Mouse (Mus musculus) midbrain, embryonic 13.5 days (tissue): ENCODE measurements around the gene Slc13a4. TPM values are rescaled to one million over a fixed set of nuclear protein-coding genes. Genes with fewer than 3 reads are reported as not detected.

Source experiments
- ATAC-seq: fragments of 200-750 bp; cut with Nextera tagmentation; 2 replicates; pipeline ENCODE4 v1.8.0; 2017; ENCODE audit warnings: mild to moderate bottlenecking, moderate TSS enrichment, moderate library complexity
- H3K27ac ChIP-seq: fragments of 300-500 bp; sonication (generic); 2 replicates; pipeline ENCODE4 v1.5.1; 2015; ENCODE audit warnings: inconsistent platforms, mild to moderate bottlenecking, moderate library complexity
- H3K27me3 ChIP-seq: fragments of 300-500 bp; sonication (generic); 2 replicates; pipeline ENCODE4 v1.6.1; 2015; ENCODE audit warnings: mild to moderate bottlenecking, inconsistent platforms
- H3K36me3 ChIP-seq: fragments of 300-500 bp; sonication (generic); 2 replicates; pipeline ENCODE4 v1.6.1; 2015; ENCODE audit warnings: mild to moderate bottlenecking, inconsistent platforms
- H3K4me1 ChIP-seq: fragments of 300-500 bp; sonication (generic); replicated peaks from 2 replicates; pipeline ENCODE4 v1.6.1; 2015; ENCODE audit warnings: inconsistent platforms
- H3K4me2 ChIP-seq: fragments of 300-500 bp; sonication (generic); replicated peaks from 2 replicates; pipeline ENCODE4 v1.6.1; 2015; ENCODE audit warnings: moderate library complexity, mild to moderate bottlenecking, inconsistent platforms
- H3K4me3 ChIP-seq: fragments of 300-500 bp; sonication (generic); replicated peaks from 2 replicates; pipeline ENCODE4 v1.5.1; 2015; ENCODE audit warnings: mild to moderate bottlenecking, inconsistent platforms
- H3K9ac ChIP-seq: fragments of 300-500 bp; sonication (generic); replicated peaks from 2 replicates; pipeline ENCODE4 v1.6.1; 2015; ENCODE audit warnings: mild to moderate bottlenecking, inconsistent platforms
- H3K9me3 ChIP-seq: fragments of 300-500 bp; sonication (generic); 2 replicates; pipeline ENCODE4 v1.6.1; 2016; ENCODE audit warnings: mild to moderate bottlenecking, inconsistent platforms
- WGBS: fragments of 180-500 bp; shearing (Covaris S2); methylation state at CpG from one replicate; pipeline ENCODE4 v1.1.7; 2015; 5-methylcytosine and 5-hydroxymethylcytosine counted together
- polyA plus RNA-seq: library from polyadenylated mRNA; unstranded; fragments of >200 nt; fragmentation: Nextera tagmentation; extraction: Ambion mirVana; gene quantifications from 2 replicates; pipeline ENCODE4 v1.2.1, GENCODE M21; 2015

The Slc13a4 gene
- polyA plus RNA-seq, 1 experiment from 2014 or later: 1.8 TPM

DNA sequence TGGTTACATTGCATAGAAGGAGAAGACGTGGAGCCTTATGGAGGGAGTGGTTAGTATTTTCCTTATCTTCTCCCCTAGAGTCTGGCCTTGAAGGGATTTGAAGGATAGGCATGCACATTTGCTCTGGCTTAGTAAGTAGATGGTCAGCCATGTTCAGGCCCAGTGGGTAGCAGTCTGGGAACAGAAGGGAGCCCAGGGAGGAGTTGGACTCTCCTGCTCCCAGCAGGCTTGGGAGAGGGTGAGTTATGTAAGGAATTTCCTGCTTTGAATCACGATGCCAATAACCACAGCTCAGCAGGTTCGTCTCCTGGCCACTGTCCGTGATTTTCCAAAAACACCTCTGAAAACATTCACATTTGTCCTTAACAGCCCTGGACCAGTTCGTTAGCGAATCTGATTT lies 22.9 kb upstream of the Slc13a4 start:
- no peaks in the 10 kb centered on the region for H3K9me3 ChIP-seq
- H3K27me3 ChIP-seq: no peaks in the 10 kb centered on the region
- H3K9ac ChIP-seq: no peak overlapping the region
- no peak overlapping the region for H3K27ac ChIP-seq
- no peaks in the 10 kb centered on the region for H3K4me1 ChIP-seq
- ATAC-seq: no peak
- 69% methylated on average over 6 of the region's 6 CpGs for WGBS
- no peak overlapping the region for H3K4me2 ChIP-seq
- no peaks in the 10 kb centered on the region for H3K36me3 ChIP-seq
- H3K4me3 ChIP-seq: no peak overlapping the region

DNA sequence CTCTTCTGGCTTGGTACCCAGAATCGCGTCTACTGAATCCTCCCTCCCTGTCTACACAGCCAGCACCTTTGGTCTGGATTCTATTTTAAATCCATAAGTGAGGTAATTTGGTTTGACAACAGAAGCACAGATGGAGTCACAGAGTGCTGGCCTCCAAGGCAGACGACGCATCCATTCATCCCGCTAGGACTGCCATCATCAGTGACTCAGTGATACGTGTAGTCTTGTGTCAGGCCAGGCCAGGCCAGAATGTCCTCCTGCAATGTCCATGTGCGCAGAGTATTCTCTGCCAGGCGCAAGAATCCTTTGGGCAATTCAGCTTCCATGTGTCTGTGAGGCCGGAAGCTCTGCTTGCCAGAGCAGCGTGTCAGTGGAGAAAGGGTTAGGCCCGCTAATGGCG lies 22.0 kb upstream of the Slc13a4 start:
- Histone ChIP-seq H3K4me3 (no peak overlapping the region), H3K4me1 (no peaks in the 10 kb centered on the region), H3K4me2 (no peak overlapping the region), H3K27me3 (no peaks in the 10 kb centered on the region), H3K9me3 (no peaks in the 10 kb centered on the region), H3K27ac (no peak overlapping the region), H3K9ac (no peak overlapping the region), H3K36me3 (no peaks in the 10 kb centered on the region)
- 97% methylated on average over 12 of the region's 12 CpGs for WGBS
- no peak for ATAC-seq

DNA sequence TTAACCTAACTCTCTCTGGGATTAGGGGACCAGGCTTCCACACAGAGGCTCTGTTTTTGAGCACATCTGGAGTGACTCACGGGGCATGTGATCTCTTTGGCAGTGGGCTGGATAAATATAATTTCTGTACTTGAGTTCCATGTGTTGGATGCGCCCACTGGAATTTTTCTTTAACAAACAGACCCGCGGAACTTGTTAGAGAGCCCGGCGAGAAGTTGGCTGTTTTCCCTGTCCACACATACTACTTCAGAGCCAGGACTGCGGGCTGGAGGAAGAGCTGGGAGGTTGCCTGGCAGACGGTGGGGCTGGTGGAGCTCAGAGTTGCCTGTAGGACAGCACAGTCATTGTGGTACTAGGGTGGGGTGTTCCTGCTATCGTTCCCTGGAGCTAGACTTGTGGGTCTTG lies 18.2 kb upstream of the Slc13a4 start, which contains the start of gene Fam180a:
Fam180a (minus strand) TSS at position 31 of the 405 bp plus-strand sequence.
- no peaks in the 10 kb centered on the region for H3K36me3 ChIP-seq
- H3K4me2 ChIP-seq: no peak within 1 kb of the TSS
- 91% methylated on average over 9 of the region's 9 CpGs for WGBS
- H3K4me3 ChIP-seq: no peak within 1 kb of the TSS
- no peak for ATAC-seq
- no peak within 1 kb of the TSS for H3K9ac ChIP-seq
- no peak within 1 kb of the TSS for H3K27ac ChIP-seq
- H3K4me1 ChIP-seq: no peaks in the 10 kb centered on the region
- no peaks in the 10 kb centered on the region for H3K9me3 ChIP-seq
- no peaks in the 10 kb centered on the region for H3K27me3 ChIP-seq

DNA sequence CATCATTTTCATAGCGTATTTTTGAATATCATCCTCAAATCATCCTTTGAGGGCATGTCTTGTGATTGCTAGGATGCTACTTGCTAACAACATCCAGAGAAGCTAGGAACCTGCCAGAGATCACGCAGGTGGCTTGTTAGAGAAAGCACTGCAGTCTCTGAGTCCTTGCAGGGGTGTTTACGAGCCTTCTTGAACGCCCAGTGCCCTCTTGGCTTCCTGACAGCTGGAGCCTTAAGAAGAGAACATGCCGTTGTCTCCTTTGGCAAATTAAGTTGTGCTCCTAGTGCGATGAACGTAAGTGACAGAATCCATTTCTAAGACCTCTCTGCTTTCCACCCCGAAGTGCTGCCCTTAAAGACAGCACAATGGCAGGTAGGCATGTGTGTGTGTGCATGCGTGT lies 16.4 kb upstream of the Slc13a4 start:
- H3K27ac ChIP-seq: no peak overlapping the region
- H3K36me3 ChIP-seq: no peaks in the 10 kb centered on the region
- no peak overlapping the region for H3K4me3 ChIP-seq
- 70% methylated on average over 9 of the region's 9 CpGs for WGBS
- no peak overlapping the region for H3K4me2 ChIP-seq
- H3K27me3 ChIP-seq: no peaks in the 10 kb centered on the region
- H3K9ac ChIP-seq: no peak overlapping the region
- no peak for ATAC-seq
- H3K9me3 ChIP-seq: no peaks in the 10 kb centered on the region
- no peaks in the 10 kb centered on the region for H3K4me1 ChIP-seq

DNA sequence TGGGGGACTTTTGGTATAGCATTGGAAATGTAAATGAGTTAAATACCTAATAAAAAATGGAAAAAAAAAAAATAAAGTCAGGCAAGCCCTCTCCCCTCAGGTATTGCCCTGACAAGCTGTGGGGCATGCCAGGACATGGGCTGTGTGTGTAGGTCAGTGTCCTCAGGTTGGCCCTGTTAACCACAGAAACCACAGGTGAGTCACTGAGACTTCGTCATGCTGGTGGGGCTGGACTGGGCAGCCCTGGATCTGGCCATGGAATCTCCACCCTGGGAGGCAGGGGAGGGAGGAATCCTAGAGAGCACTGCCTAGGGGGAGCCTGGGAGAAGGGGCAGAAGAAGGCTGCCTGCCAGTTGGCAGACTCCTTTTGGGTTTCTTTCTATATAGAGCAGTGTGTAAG lies 15.1 kb upstream of the Slc13a4 start:
- H3K9me3 ChIP-seq: no peaks in the 10 kb centered on the region
- no peaks in the 10 kb centered on the region for H3K36me3 ChIP-seq
- 94% methylated on average over 1 of the region's 1 CpGs for WGBS
- H3K27ac ChIP-seq: no peak overlapping the region
- H3K4me2 ChIP-seq: no peak overlapping the region
- H3K4me1 ChIP-seq: no peaks in the 10 kb centered on the region
- no peak overlapping the region for H3K4me3 ChIP-seq
- no peak overlapping the region for H3K9ac ChIP-seq
- H3K27me3 ChIP-seq: no peaks in the 10 kb centered on the region
- ATAC-seq: 0 out of 2 replicates have a peak, but pooled peaks have one; percentile 30

DNA sequence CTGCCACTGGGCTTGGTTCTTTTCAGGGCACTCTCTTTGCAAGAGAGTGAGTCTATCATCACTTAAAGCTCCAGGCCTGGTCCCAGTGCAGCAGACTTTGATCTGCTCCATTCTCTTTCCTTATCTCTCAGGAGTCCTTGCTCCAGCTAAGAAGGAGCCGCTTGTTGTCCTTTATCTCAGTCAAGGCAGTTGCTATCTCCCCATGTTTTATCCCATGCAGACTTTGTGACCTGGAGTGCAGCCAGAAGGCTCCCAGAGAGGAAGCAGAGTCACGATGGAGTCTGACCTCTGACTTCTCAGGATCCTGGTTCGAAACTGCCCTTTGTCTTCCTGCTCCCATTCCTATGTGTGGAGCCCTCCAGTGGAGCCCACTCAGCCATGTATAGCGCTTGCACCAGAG lies 13.2 kb upstream of the Slc13a4 start:
- H3K4me1 ChIP-seq: no peaks in the 10 kb centered on the region
- 82% methylated on average over 4 of the region's 4 CpGs for WGBS
- ATAC-seq: no peak
- no peaks in the 10 kb centered on the region for H3K27me3 ChIP-seq
- no peaks in the 10 kb centered on the region for H3K36me3 ChIP-seq
- H3K4me2 ChIP-seq: no peak overlapping the region
- H3K4me3 ChIP-seq: no peak overlapping the region
- H3K27ac ChIP-seq: no peak overlapping the region
- no peak overlapping the region for H3K9ac ChIP-seq
- no peaks in the 10 kb centered on the region for H3K9me3 ChIP-seq

DNA sequence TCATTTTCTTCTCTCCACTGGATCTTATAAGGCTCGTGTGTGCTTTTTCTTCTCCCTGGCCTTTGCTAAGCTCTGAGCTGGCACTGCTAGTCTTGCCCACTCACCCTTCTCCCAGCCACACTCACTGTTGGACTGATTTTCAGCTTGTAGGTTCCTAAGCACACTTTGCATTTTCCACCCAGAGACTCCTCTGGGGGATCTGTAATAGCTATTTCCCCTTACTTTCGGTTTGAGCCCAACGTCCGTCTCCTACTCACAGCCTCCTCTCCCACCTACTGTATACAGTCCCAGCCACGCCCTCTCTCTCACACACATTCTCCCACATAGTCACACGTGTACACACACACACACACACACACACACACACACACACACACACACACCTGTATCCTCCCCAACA lies 11.9 kb upstream of the Slc13a4 start:
- no peaks in the 10 kb centered on the region for H3K36me3 ChIP-seq
- no peak overlapping the region for H3K27ac ChIP-seq
- H3K9me3 ChIP-seq: no peaks in the 10 kb centered on the region
- H3K27me3 ChIP-seq: no peaks in the 10 kb centered on the region
- no peak overlapping the region for H3K4me2 ChIP-seq
- no peak overlapping the region for H3K4me3 ChIP-seq
- 81% methylated on average over 6 of the region's 6 CpGs for WGBS
- H3K9ac ChIP-seq: no peak overlapping the region
- no peaks in the 10 kb centered on the region for H3K4me1 ChIP-seq
- no peak for ATAC-seq

DNA sequence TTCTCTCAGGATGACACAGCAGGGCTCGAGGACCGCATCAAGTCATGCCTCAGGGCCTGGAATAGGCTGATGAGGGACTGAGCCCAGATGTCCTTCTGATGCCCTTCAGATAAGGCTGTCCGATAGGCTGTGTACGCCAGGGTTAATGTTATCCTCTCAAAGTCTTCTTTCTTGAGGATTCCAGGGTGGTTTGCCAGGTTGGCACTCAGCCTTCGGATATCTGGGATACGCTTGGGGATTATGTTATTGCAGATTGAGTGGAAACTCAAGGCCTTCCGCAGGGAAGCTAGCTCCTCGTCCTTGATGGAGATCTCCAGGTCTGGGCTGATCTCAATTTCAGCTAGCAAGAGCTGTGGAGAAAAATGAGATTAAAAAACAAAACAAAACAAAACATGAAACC lies 5.6 kb upstream of the Slc13a4 start:
- H3K27ac ChIP-seq: no peak overlapping the region
- no peak overlapping the region for H3K4me2 ChIP-seq
- no peak overlapping the region for H3K9ac ChIP-seq
- H3K4me1 ChIP-seq: no peaks in the 10 kb centered on the region
- 93% methylated on average over 8 of the region's 8 CpGs for WGBS
- H3K27me3 ChIP-seq: no peaks in the 10 kb centered on the region
- no peaks in the 10 kb centered on the region for H3K36me3 ChIP-seq
- no peaks in the 10 kb centered on the region for H3K9me3 ChIP-seq
- ATAC-seq: no peak
- no peak overlapping the region for H3K4me3 ChIP-seq

DNA sequence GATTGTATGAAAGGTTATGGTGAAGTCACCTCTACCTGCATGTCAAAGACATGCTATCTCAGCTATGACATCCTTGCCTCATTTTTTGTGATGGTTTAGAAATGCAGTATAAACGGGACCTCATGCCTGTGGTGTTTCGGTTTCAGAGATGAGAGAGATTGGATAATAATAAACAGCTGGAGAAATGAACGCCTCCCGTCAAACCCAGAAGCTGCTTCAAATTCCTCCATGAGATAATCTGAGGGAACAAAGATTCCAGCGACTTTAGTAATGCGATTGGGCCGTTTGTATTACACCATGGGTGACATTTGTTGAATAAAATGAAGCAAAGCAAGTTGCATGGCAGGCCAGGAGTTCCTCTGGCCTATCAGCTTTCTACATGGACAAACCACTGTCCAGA lies 1.5 kb upstream of the Slc13a4 start:
- no peak for ATAC-seq
- 73% methylated on average over 7 of the region's 7 CpGs for WGBS
- Histone ChIP-seq H3K9ac (no peak overlapping the region), H3K27me3 (no peaks in the 10 kb centered on the region), H3K4me2 (no peak overlapping the region), H3K36me3 (no peaks in the 10 kb centered on the region), H3K4me1 (no peaks in the 10 kb centered on the region), H3K9me3 (no peaks in the 10 kb centered on the region), H3K4me3 (no peak overlapping the region), H3K27ac (no peak overlapping the region)

DNA sequence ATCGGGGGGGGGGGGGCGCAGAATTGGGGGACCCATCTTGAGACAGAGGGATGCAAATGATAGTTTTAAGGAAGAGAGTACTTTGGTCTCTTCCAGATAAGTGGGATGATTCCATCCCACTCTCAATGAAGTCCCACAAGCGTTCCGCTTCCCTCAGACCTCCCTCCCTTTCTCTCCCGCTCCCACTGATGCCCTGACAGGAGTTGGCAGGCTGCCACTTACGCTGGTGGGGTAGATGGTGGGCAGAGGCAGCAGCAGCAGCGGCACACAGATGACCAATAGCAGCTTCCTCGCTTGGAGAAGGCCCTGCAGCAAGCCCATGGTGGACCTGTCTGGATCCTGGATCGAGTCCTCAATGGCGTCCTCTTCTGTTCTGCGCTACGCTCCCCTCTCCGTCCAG lies 795 bp downstream of the Slc13a4 start:
- H3K4me2 ChIP-seq: no peak overlapping the region
- H3K9ac ChIP-seq: no peak overlapping the region
- no peaks in the 10 kb centered on the region for H3K4me1 ChIP-seq
- H3K36me3 ChIP-seq: no peaks in the 10 kb centered on the region
- H3K9me3 ChIP-seq: no peaks in the 10 kb centered on the region
- H3K4me3 ChIP-seq: no peak overlapping the region
- H3K27me3 ChIP-seq: no peaks in the 10 kb centered on the region
- H3K27ac ChIP-seq: no peak overlapping the region
- ATAC-seq: no peak
- WGBS: 78% methylated on average over 13 of the region's 13 CpGs

DNA sequence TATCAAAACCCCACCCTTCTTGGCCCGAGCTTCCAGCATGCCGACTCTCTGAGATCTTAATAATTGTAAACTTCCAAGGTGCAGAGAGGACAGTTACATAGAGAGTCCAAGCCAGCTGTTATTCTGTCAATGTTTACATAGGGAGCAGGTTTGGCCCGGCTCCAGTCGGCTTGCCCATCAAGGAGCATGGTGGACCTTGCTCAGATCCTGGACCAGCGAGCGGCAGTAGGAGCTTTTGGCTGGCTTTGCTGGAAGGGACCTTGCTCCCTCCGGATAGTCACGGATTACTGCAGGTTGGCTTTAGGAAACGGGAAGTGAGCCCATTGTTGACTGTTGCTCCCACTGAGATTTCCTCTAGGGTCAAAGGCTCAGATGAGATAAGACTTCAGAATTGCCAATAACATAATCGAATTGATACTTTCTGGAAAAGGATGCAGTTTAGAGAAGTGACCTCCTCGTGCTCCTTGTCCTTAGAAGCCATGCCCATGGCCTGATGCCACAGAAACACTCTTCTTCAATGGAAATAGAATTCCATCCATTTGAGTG lies 4.5 kb downstream of the Slc13a4 start:
- Histone ChIP-seq H3K9ac (no peak overlapping the region), H3K9me3 (no peaks in the 10 kb centered on the region), H3K36me3 (no peaks in the 10 kb centered on the region), H3K27me3 (no peaks in the 10 kb centered on the region), H3K4me1 (no peaks in the 10 kb centered on the region), H3K27ac (no peak overlapping the region), H3K4me3 (no peak overlapping the region), H3K4me2 (no peak overlapping the region)
- ATAC-seq: no peak
- 77% methylated on average over 11 of the region's 11 CpGs for WGBS

DNA sequence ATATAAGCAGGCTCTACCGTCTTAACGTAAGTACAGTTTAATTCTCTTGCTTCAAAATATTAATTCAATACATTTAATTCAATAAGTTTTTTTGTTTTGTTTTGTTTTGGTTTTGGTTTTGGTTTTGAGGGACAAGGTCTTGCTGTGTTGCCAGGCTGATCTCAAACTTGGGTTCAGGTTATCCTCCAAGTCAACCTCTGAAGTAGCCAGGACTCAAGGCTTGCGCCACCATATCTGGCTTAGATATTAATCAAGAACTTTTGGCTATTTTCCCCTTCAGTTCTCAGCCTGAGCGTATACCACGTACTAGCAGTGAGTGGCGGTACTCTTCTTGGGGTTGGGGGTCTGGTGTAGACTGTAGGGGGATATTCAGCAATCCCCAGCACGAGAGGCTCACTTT lies 5.3 kb downstream of the Slc13a4 start:
- Histone ChIP-seq H3K4me3 (no peak overlapping the region), H3K9me3 (no peaks in the 10 kb centered on the region), H3K27ac (no peak overlapping the region), H3K9ac (no peak overlapping the region), H3K36me3 (no peaks in the 10 kb centered on the region), H3K4me2 (no peak overlapping the region), H3K4me1 (no peaks in the 10 kb centered on the region), H3K27me3 (no peaks in the 10 kb centered on the region)
- no peak for ATAC-seq
- WGBS: 96% methylated on average over 7 of the region's 7 CpGs

DNA sequence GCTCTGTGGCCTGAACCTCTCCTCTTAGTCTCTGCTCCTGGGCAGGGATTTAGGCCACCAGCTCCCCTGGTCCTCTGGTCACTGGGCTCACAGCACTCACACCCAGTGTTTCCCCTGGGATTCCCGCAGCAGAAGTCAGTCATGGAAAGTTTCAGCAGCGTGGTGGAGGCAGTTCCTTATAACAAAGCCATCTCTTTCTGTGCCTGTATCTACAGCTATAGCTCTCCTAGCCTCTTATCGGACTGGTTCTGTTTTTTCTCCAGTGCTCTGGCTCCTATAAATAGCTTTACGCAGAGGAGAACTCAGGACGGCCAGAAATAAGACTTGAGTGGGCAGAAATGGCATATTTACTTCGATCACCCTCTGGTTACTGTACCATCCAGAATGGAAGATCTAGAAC lies 9.6 kb downstream of the Slc13a4 start:
- H3K27me3 ChIP-seq: no peaks in the 10 kb centered on the region
- no peak for ATAC-seq
- peaks cover 3% of the 10 kb centered on the region; the same call in 1 of the 2 replicates for H3K4me1 ChIP-seq
- H3K4me3 ChIP-seq: no peak overlapping the region
- no peak overlapping the region for H3K4me2 ChIP-seq
- 92% methylated on average over 6 of the region's 6 CpGs for WGBS
- no peak overlapping the region for H3K9ac ChIP-seq
- H3K9me3 ChIP-seq: no peaks in the 10 kb centered on the region
- H3K36me3 ChIP-seq: no peaks in the 10 kb centered on the region
- H3K27ac ChIP-seq: no peak overlapping the region
